Mouse (Mus musculus): Measurements from ENCODE around the gene Mob3b. TPM values are rescaled to one million over a fixed set of nuclear protein-coding genes. Genes with fewer than 3 reads are reported as not detected.

The Mob3b gene
- total RNA-seq, 2 experiments from 2014 or later: 2.5 to 6.2 TPM

- ATAC-seq (replicated peaks; ENCODE audit: poor library complexity): no peak
These were observed 88.5 kb downstream of the Mob3b start for GRCm38 (mm10) chr4:35068739-35069138.

GRCm38 (mm10) chr4:35066163-35066562 lies 91.1 kb downstream of the Mob3b start:
- ATAC-seq (replicated peaks; ENCODE audit: poor library complexity): no peak

- no peak for ATAC-seq (replicated peaks; ENCODE audit: poor library complexity)
These were observed 92.0 kb downstream of the Mob3b start for GRCm38 (mm10) chr4:35065075-35065838.

- no peak for ATAC-seq (replicated peaks; ENCODE audit: poor library complexity)
These were observed 94.1 kb downstream of the Mob3b start for GRCm38 (mm10) chr4:35063146-35063719.

GRCm38 (mm10) chr4:35060964-35061363 lies 96.3 kb downstream of the Mob3b start:
- no peak for ATAC-seq (replicated peaks; ENCODE audit: poor library complexity)

GRCm38 (mm10) chr4:35060401-35060800 lies 96.9 kb downstream of the Mob3b start:
- no peak for ATAC-seq (replicated peaks; ENCODE audit: poor library complexity)

- ATAC-seq (replicated peaks; ENCODE audit: poor library complexity): no peak
These were observed 102.9 kb downstream of the Mob3b start for GRCm38 (mm10) chr4:35054362-35054761.

GRCm38 (mm10) chr4:35052174-35052942 lies 104.9 kb downstream of the Mob3b start:
- no peak for ATAC-seq (replicated peaks; ENCODE audit: poor library complexity)

- no peak for ATAC-seq (replicated peaks; ENCODE audit: poor library complexity)
These were observed 106.1 kb downstream of the Mob3b start for GRCm38 (mm10) chr4:35051152-35051551.

- ATAC-seq (replicated peaks; ENCODE audit: poor library complexity): no peak
These were observed 107.6 kb downstream of the Mob3b start for GRCm38 (mm10) chr4:35049742-35050058.

GRCm38 (mm10) chr4:35049036-35049741 lies 108.1 kb downstream of the Mob3b start:
- no peak for ATAC-seq (replicated peaks; ENCODE audit: poor library complexity)

GRCm38 (mm10) chr4:35040896-35041295 lies 116.4 kb downstream of the Mob3b start:
- no peak for ATAC-seq (replicated peaks; ENCODE audit: poor library complexity)

GRCm38 (mm10) chr4:35040306-35040705 lies 117.0 kb downstream of the Mob3b start:
- no peak for ATAC-seq (replicated peaks; ENCODE audit: poor library complexity)

- no peak for ATAC-seq (replicated peaks; ENCODE audit: poor library complexity)
These were observed 119.5 kb downstream of the Mob3b start for GRCm38 (mm10) chr4:35037824-35038223.

GRCm38 (mm10) chr4:35034504-35035290 lies 122.6 kb downstream of the Mob3b start:
- peak; percentile 66 for ATAC-seq (replicated peaks; ENCODE audit: poor library complexity)

- no peak for ATAC-seq (replicated peaks; ENCODE audit: poor library complexity)
These were observed 124.5 kb downstream of the Mob3b start for GRCm38 (mm10) chr4:35032758-35033157.

- ATAC-seq (replicated peaks; ENCODE audit: poor library complexity): no peak
These were observed 125.7 kb downstream of the Mob3b start for GRCm38 (mm10) chr4:35031623-35032022.

- ATAC-seq (replicated peaks; ENCODE audit: poor library complexity): no peak
These were observed 126.1 kb downstream of the Mob3b start for GRCm38 (mm10) chr4:35031141-35031540.

- peak; percentile 87 for ATAC-seq (replicated peaks; ENCODE audit: poor library complexity)
These were observed 138.9 kb downstream of the Mob3b start for GRCm38 (mm10) chr4:35018416-35018815.
